Mouse (Mus musculus): Measurements from ENCODE around the gene Pnn.

- TF ChIP-seq CTCF (IDR thresholded peaks at IDR 0.05; ENCODE audit: low read depth) (no peak), EP300 (IDR thresholded peaks at IDR 0.05; ENCODE audit: low read depth) (no peak)
Observed at GRCm38 (mm10) chr12:59086171-59086570, 19.5 kb downstream of the Pnn start.

All from liver, postnatal 0 days (tissue).